Mouse (Mus musculus): Measurements from ENCODE around the gene Zhx3. TPM values are rescaled to one million over a fixed set of nuclear protein-coding genes. Genes with fewer than 3 reads are reported as not detected.

Gene Zhx3
- polyA plus RNA-seq (2015; fragmentation: Nextera tagmentation; extraction: Ambion mirVana) = 12.6 and 12.9 TPM in 2 replicates

GRCm38 (mm10) chr2:160872890-160873382 lies at the start of gene Zhx3:
Gene Zhx3, minus strand, starts transcription at chr2:160872998.
- Histone ChIP-seq H3K4me3 (peak within 1 kb of the TSS; percentile 89), H3K9me3 (no peaks in the 10 kb centered on the region), H3K27ac (peak within 1 kb of the TSS; percentile 96), H3K4me2 (replicated peaks) (peak within 1 kb of the TSS; percentile 84), H3K9ac (peak within 1 kb of the TSS; percentile 98), H3K27me3 (no peaks in the 10 kb centered on the region), H3K4me1 (peaks cover 8% of the 10 kb centered on the region), H3K36me3 (no peaks in the 10 kb centered on the region)
- peak; percentile 97 for ATAC-seq (ENCODE audit: low FRiP score, low read depth)
- WGBS = 1% methylated on average over 36 of the region's 48 CpGs

GRCm38 (mm10) chr2:160921285-160921684 lies 48.5 kb upstream of the Zhx3 start:
- H3K4me1 ChIP-seq = peaks cover 35% of the 10 kb centered on the region; the same call in 1 of the 2 replicates
- no peak for ATAC-seq (ENCODE audit: low FRiP score, low read depth)
- H3K27ac ChIP-seq = no peak overlapping the region
- WGBS = 58% methylated on average over 7 of the region's 7 CpGs
- no peak overlapping the region for H3K4me2 ChIP-seq (replicated peaks)
- H3K9me3 ChIP-seq = 0 out of 2 replicates have a peak, but pooled peaks cover 3% of the 10 kb centered on the region
- no peaks in the 10 kb centered on the region for H3K36me3 ChIP-seq
- H3K9ac ChIP-seq = no peak overlapping the region
- no peak overlapping the region for H3K4me3 ChIP-seq
- H3K27me3 ChIP-seq = no peaks in the 10 kb centered on the region

- H3K9ac ChIP-seq = no peak overlapping the region
- H3K27ac ChIP-seq = no peak overlapping the region
- H3K4me2 ChIP-seq (replicated peaks) = no peak overlapping the region
- 0 out of 2 replicates have a peak, but pooled peaks cover 3% of the 10 kb centered on the region for H3K9me3 ChIP-seq
- H3K4me3 ChIP-seq = no peak overlapping the region
- ATAC-seq (ENCODE audit: low FRiP score, low read depth) = no peak
- H3K27me3 ChIP-seq = 0 out of 2 replicates have a peak, but pooled peaks cover 3% of the 10 kb centered on the region
- no peaks in the 10 kb centered on the region for H3K36me3 ChIP-seq
- H3K4me1 ChIP-seq = peaks cover 36% of the 10 kb centered on the region
- WGBS = 94% methylated on average over 2 of the region's 2 CpGs
Measured at GRCm38 (mm10) chr2:160918930-160919215, 46.1 kb upstream of the Zhx3 start.

- H3K9ac ChIP-seq = no peak overlapping the region
- WGBS = 69% methylated on average over 8 of the region's 8 CpGs
- H3K27me3 ChIP-seq = peaks cover 6% of the 10 kb centered on the region; the same call in 1 of the 2 replicates
- 0 out of 2 replicates have a peak, but pooled peaks cover 3% of the 10 kb centered on the region for H3K9me3 ChIP-seq
- no peak for ATAC-seq (ENCODE audit: low FRiP score, low read depth)
- no peaks in the 10 kb centered on the region for H3K36me3 ChIP-seq
- H3K4me2 ChIP-seq (replicated peaks) = no peak overlapping the region
- peaks cover 36% of the 10 kb centered on the region for H3K4me1 ChIP-seq
- no peak overlapping the region for H3K27ac ChIP-seq
- H3K4me3 ChIP-seq = no peak overlapping the region
Measured at GRCm38 (mm10) chr2:160918154-160918929, 45.5 kb upstream of the Zhx3 start.

GRCm38 (mm10) chr2:160917313-160917712 lies 44.5 kb upstream of the Zhx3 start:
- Histone ChIP-seq H3K4me1 (peaks cover 47% of the 10 kb centered on the region), H3K36me3 (no peaks in the 10 kb centered on the region), H3K4me3 (no peak overlapping the region), H3K27ac (no peak overlapping the region), H3K9me3 (0 out of 2 replicates have a peak, but pooled peaks cover under 1% of the 10 kb centered on the region), H3K27me3 (peaks cover 16% of the 10 kb centered on the region; the same call in 1 of the 2 replicates), H3K4me2 (replicated peaks) (no peak overlapping the region), H3K9ac (no peak overlapping the region)
- no peak for ATAC-seq (ENCODE audit: low FRiP score, low read depth)
- 94% methylated on average over 3 of the region's 3 CpGs for WGBS

GRCm38 (mm10) chr2:160916714-160917113 lies 43.9 kb upstream of the Zhx3 start:
- Histone ChIP-seq H3K9ac (no peak overlapping the region), H3K27me3 (peaks cover 19% of the 10 kb centered on the region), H3K4me2 (replicated peaks) (no peak overlapping the region), H3K9me3 (no peaks in the 10 kb centered on the region), H3K27ac (no peak overlapping the region), H3K4me3 (no peak overlapping the region), H3K4me1 (peaks cover 46% of the 10 kb centered on the region), H3K36me3 (no peaks in the 10 kb centered on the region)
- WGBS = 76% methylated on average over 8 of the region's 8 CpGs
- ATAC-seq (ENCODE audit: low FRiP score, low read depth) = no peak

GRCm38 (mm10) chr2:160915821-160916610 lies 43.2 kb upstream of the Zhx3 start:
- Histone ChIP-seq H3K4me1 (peaks cover 48% of the 10 kb centered on the region), H3K9me3 (no peaks in the 10 kb centered on the region), H3K4me2 (replicated peaks) (no peak overlapping the region), H3K36me3 (no peaks in the 10 kb centered on the region), H3K27ac (no peak overlapping the region; the same call in 1 of the 2 replicates), H3K4me3 (no peak overlapping the region), H3K27me3 (peaks cover 25% of the 10 kb centered on the region), H3K9ac (0 out of 2 replicates have a peak overlapping the region, but pooled peaks have one; percentile 13)
- 73% methylated on average over 13 of the region's 13 CpGs for WGBS
- ATAC-seq (ENCODE audit: low FRiP score, low read depth) = no peak

- peaks cover 56% of the 10 kb centered on the region for H3K4me1 ChIP-seq
- H3K27ac ChIP-seq = no peak overlapping the region
- WGBS = 80% methylated on average over 9 of the region's 9 CpGs
- H3K36me3 ChIP-seq = peaks cover 3% of the 10 kb centered on the region; the same call in 1 of the 2 replicates
- H3K27me3 ChIP-seq = peaks cover 38% of the 10 kb centered on the region
- no peak overlapping the region for H3K9ac ChIP-seq
- no peak overlapping the region for H3K4me2 ChIP-seq (replicated peaks)
- no peak for ATAC-seq (ENCODE audit: low FRiP score, low read depth)
- H3K9me3 ChIP-seq = no peaks in the 10 kb centered on the region
- H3K4me3 ChIP-seq = no peak overlapping the region
Measured at GRCm38 (mm10) chr2:160914656-160915055, 41.9 kb upstream of the Zhx3 start.

- Histone ChIP-seq H3K4me2 (replicated peaks) (peak within 1 kb of the TSS; percentile 88), H3K27ac (peak within 1 kb of the TSS; percentile 85), H3K9ac (peak within 1 kb of the TSS; percentile 83), H3K36me3 (peaks cover 25% of the 10 kb centered on the region), H3K9me3 (no peaks in the 10 kb centered on the region), H3K27me3 (peaks cover 41% of the 10 kb centered on the region), H3K4me1 (peaks cover 59% of the 10 kb centered on the region), H3K4me3 (peak within 1 kb of the TSS; percentile 68)
- under 1% methylated on average over 45 of the region's 46 CpGs for WGBS
- peak; percentile 82 for ATAC-seq (ENCODE audit: low FRiP score, low read depth)
Measured at GRCm38 (mm10) chr2:160912231-160912671, 39.5 kb upstream of the Zhx3 start, which contains the start of gene Emilin3. Gene Emilin3, minus strand, starts transcription at chr2:160912328.

- H3K4me3 ChIP-seq = peak overlapping the region; percentile 68
- peak overlapping the region; percentile 83 for H3K9ac ChIP-seq
- peak; percentile 77 for ATAC-seq (ENCODE audit: low FRiP score, low read depth)
- peak overlapping the region; percentile 88 for H3K4me2 ChIP-seq (replicated peaks)
- peaks cover 55% of the 10 kb centered on the region for H3K4me1 ChIP-seq
- H3K27me3 ChIP-seq = peaks cover 41% of the 10 kb centered on the region
- H3K27ac ChIP-seq = peak overlapping the region; percentile 85
- WGBS = 1% methylated on average over 50 of the region's 64 CpGs
- H3K36me3 ChIP-seq = peaks cover 31% of the 10 kb centered on the region
- no peaks in the 10 kb centered on the region for H3K9me3 ChIP-seq
Measured at GRCm38 (mm10) chr2:160911558-160912201, 38.9 kb upstream of the Zhx3 start.

GRCm38 (mm10) chr2:160910633-160911032 lies 37.8 kb upstream of the Zhx3 start:
- no peaks in the 10 kb centered on the region for H3K9me3 ChIP-seq
- peaks cover 41% of the 10 kb centered on the region for H3K27me3 ChIP-seq
- H3K4me2 ChIP-seq (replicated peaks) = peak overlapping the region; percentile 88
- WGBS = 91% methylated on average over 5 of the region's 5 CpGs
- H3K9ac ChIP-seq = no peak overlapping the region
- peak overlapping the region; percentile 68 for H3K4me3 ChIP-seq
- ATAC-seq (ENCODE audit: low FRiP score, low read depth) = no peak
- H3K4me1 ChIP-seq = peaks cover 46% of the 10 kb centered on the region
- peaks cover 41% of the 10 kb centered on the region for H3K36me3 ChIP-seq
- H3K27ac ChIP-seq = no peak overlapping the region
